Mouse (Mus musculus) G1E (cell line): ENCODE results near the gene Prok2.

Source experiments
- CTCF ChIP-seq: IDR thresholded peaks from 2 replicates; pipeline ENCODE4 v1.5.1; 2012; ENCODE audit warnings: low read depth, low read length, inconsistent platforms, mixed read lengths
- GATA1 ChIP-seq: IDR thresholded peaks from 2 replicates; pipeline ENCODE4 v1.6.1; 2012; ENCODE audit warnings: borderline replicate concordance, low read length, inconsistent platforms, mixed read lengths
- GATA2 ChIP-seq: IDR thresholded peaks from 2 replicates; pipeline ENCODE4 v1.6.1; 2012; ENCODE audit warnings: low read depth, low read length, inconsistent platforms, borderline replicate concordance
- POLR2AphosphoS5 ChIP-seq: IDR thresholded peaks from 2 replicates; pipeline ENCODE4 v1.6.1; 2012; ENCODE audit warnings: low read depth, low read length, inconsistent platforms; ENCODE audit not compliant: insufficient replicate concordance
- TAL1 ChIP-seq: conservative IDR thresholded peaks from 2 replicates; pipeline ENCODE4 v1.6.1; 2012; ENCODE audit warnings: low read depth, low read length, inconsistent platforms, mixed read lengths

GRCm38 (mm10) chr6:99692916-99693841, 33.0 kb downstream of the Prok2 start:
- TF ChIP-seq CTCF, result no peak
- TF ChIP-seq GATA1, result no peak
- TF ChIP-seq TAL1, result no peak
- TF ChIP-seq POLR2AphosphoS5, result no peak
- no peak for TF ChIP-seq GATA2
